Mouse (Mus musculus): Measurements from ENCODE around the gene Arhgef18.
A peak's percentile ranks its signal among the peaks of the same experiment; 100 is the strongest.

The Arhgef18 gene

DNA sequence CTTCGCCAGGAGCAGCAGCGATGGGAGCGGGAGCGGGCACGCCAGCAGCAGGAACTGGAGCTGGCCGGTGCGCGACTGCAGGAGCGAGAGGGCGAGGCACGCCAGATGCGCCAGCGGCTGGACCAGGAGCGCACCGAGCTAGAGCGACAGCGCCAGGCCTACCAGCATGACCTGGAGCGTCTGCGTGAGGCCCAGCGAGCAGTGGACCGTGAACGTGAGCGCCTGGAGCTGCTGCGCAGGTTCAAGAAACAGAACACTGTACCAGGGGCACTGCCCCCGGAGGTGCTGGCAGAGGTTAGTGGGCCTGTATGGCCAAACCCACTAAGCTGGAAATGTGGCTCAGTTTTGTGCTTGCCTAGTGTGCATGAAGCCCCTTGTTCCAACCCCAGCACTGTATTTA, 59.2 kb downstream of the Arhgef18 start:
- no peak for DNase-seq (ENCODE audit: low spot score in 2 of 2)

DNA sequence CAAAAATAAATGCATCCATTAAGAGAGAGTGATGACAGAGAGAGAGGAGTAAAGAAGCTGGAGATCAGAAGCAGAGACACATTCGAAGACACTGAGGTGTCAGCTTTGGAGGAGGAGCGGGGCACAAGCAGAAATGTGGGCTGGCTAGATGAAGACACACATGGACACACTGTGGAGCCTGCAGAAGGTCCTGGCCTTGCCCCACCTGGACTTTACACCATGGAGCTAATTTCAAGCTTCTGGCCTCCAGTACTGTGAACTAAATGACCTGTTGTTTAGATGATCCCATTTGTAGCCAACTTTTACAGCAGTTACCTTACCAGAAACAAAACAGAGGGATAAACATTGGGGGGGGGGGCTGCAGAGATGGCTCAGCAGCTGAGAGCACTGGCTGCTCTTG, 70.4 kb downstream of the Arhgef18 start:
- no peak for DNase-seq (ENCODE audit: low spot score in 2 of 2)

DNA sequence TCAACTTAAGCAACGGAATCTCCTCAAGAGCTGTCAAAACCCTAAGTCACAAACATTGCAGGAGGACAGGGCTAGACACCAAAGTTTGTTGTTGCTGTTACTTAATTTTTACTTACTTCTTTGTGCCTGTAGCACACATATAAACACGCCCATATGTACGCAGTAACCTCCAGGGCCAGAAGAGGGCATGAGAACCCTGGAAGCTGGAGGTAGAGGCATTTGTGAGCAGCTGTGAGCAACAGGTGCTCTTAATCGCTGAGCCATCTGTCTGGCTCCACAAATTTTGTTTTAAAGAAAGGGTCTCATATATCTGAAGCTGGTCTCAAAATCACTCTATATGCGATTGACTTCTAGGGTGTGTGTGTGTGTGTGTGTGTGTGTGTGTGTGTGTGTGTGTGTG, 71.5 kb downstream of the Arhgef18 start:
- DNase-seq (ENCODE audit: low spot score in 2 of 2): peak in 1 of 2 experiments; percentile 63

DNA sequence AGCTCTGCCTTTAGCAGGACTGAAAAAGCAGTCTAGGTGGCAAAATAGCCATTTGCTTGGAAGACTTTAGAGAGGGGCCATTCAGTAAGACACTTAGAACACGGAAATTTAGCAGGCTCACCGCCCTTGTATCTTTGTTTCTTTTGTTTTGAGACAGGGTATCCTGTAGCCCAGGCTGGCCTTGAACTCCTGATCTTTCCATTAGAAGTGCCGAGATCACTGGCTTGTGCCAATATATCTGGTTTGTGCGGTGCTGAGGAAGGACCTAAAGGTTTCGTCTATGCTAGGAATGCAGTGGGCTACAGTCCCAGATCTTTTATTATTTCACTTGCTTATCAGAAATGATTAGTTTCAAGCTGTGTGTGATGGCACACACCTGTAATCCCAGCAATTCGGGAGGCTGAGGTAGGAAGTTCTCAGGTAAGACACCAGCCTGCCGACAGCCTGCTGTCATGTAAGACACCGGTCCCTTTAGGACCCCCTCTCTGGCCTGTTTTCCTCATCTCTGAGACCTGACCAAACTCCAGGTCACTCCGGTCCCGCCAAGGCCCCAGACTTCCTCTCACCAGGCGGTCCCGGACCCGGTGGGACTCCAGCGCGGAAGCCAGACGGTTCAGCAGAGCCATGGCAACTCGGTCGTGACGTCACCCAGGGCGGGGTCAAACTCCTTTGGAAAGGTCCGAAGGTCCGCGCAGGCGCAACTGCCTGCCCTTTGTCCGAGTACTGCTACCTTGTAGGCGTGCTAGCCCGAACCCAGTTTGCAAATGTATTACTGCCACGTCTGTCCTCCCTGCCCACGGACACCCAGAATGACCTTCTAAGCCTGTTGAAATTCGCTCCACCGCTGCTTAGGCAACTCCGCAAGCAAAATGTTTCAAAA, 74.4 kb downstream of the Arhgef18 start, which contains the start of gene Pex11g:
Gene Pex11g, minus strand, starts transcription at position 675 of the 880 bp plus-strand sequence.
- peak; percentile 90 to 95 for DNase-seq (ENCODE audit: low spot score in 2 of 2)

DNA sequence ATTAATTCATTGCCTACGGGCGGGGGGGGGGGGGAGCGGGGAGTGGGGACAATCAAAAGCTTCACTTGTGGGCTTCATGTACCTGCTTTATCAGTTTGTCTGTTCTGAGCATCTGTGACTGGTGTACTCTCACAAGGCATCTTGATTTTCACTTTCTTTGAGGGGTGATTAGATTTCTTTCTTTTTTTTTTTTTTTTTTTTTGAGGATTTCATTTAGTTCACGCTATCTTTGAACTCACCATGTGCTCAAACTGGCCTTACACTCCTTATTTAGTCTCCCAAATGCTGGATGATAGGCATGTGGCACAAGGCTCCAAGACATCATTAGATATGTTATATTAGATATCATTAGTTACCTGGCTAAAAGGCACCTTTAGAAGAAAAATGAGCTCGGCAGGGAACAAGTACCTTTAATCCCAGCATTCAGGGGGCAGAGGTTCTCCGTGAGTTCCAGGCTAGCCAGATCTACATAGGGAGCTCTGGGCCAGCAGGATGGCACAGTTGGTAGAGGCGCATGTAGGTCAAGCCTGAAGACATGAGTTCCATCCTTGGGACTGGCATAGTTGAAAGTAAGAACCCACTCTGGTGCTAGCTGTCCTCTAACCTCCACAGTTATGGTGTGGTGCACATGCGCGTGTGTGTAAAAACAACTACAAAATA, 75.2 kb downstream of the Arhgef18 start:
- DNase-seq (ENCODE audit: low spot score in 2 of 2): no peak

DNA sequence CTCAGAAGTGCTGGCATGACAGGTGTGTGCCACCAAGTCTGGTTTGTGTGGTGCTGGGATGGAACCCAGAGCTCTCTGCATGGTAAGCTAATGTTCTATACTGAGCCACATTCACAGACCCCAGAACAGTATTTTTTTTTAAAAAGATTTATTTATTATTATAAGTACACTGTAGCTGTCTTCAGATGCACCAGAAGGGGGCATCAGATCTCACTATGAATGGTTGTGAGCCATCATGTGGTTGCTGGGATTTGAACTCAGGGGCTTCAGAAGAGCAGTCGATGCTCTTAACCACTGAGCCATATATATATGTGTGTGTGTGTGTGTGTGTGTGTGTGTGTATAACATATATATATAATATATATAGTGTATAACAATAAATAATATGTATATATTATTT, 76.0 kb downstream of the Arhgef18 start:
- DNase-seq (ENCODE audit: low spot score in 2 of 2): no peak

DNA sequence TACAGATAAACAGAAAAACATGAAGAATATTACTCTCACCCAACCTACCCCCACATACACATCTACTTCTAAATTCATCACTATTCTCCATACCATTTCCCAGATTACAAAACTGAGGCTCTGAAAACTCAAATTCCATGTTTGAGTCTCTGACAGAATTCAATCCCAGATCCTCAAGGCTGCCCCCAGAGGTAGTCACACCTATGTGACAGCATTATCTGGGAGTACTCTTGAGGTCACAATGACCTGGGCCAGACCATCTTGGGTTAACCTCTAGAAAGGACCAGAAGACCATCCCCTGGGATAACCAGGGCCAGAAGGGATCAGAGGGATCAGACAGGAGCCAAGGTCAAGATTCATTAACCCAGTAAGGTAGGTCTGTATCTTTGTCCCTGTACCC, 77.8 kb downstream of the Arhgef18 start, which contains the start of gene Tex45:
Gene Tex45, plus strand, starts transcription at position 301 of the 400 bp plus-strand sequence.
- no peak for DNase-seq (ENCODE audit: low spot score in 2 of 2)

DNA sequence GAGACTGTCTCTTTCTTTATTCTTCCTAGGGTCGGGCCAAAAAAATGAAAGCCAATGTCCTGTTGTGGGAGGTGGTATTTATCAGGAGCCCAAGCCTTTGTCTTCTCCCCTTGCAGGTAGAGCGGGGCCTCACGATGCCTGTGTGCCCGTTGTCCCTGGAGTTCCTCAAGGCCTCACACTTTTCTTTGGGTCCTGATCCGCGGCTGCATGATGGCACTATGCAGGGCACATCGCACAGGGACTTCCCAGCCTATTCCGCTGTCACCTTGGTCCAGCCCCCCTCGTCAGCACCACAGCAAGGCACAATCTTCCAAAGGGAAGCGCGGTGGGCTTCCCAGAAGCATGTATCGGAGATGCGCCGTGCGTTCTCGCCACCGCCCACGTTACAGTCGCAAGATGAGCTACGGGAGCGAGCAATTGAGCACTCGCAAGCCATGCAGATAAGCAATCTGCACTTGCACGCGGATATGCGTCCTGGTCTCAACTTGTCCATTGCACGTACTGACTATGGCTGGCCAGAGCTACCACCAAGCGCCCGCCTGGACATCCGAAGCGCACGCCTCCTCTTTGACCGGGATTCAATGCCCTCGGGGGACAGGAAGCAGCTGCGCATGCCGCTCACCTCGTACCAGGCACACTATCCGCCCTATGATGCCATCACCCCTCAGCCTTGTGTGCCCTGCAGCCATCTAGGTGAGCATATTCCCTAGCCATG, 83.1 kb downstream of the Arhgef18 start:
- DNase-seq (ENCODE audit: low spot score in 2 of 2): no peak

DNA sequence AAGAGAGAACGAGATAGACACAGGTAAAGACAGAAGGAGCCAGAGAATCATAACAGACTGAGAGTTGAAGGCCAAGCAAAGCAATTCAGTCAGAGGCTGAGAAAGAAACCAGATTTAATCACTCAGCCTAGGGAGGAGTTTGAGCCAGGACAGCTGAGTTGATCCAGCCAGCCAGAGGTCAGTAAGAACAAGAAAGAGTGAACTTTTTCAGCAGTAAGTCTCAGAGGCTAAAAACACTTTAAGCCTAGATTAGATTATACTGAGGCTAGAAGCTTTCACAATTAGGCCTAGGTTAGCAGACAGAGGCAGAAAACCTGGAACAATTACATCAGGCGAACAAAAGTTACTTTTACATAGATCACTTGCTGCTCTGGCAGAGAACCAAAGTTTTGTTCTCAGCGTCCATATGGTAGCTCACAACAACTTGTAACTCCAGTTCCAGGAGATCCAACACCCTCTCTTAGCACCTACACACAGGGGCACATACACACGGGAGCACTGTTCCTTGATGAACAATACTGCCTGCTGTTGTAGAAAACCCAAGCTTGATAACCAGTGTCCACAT, 87.5 kb downstream of the Arhgef18 start:
- no peak for DNase-seq (ENCODE audit: low spot score in 2 of 2)

DNA sequence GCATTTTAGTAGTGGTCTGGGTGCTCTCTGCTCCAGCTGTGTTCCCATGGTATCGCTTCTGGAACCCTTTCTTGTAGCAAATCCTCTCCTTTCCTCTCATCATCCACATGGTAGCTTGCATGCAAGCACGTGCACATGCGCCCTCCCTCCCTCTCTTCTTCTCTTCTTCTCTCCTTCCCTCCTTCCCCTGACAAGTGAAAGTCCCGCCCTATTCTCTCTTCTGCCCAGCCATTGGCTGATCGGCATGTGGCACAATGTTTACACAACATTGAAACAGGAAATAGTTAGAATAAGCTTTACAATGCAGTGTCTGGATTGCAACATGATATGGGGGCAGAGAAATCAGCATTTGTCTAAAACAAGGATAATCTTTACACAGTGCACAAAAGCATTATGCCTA, 88.8 kb downstream of the Arhgef18 start:
- DNase-seq (ENCODE audit: low spot score in 2 of 2): no peak

DNA sequence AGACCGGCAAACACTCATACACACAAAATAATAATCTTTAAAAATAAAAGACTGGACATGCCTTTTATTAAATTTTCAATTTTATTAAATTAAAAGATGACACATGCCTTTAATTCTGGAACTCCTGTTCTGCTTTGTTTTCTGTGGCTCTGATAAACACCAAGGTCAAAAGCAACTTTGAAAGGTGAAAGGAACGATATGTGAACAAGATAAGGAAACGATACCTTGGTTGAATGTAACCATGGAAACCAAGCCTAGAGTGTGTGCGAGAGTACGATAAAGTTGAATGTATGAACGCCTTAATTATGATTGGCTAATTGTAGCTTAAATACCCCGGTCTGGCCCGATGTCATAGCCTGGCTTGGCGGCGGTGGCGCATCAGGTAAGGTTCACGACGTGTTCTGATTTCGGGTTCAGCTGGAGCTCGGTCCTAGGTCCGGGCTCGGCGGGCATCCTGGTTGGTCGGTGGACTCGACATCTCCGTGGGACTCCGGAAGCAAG, 89.5 kb downstream of the Arhgef18 start:
- no peak for DNase-seq (ENCODE audit: low spot score in 2 of 2)

DNA sequence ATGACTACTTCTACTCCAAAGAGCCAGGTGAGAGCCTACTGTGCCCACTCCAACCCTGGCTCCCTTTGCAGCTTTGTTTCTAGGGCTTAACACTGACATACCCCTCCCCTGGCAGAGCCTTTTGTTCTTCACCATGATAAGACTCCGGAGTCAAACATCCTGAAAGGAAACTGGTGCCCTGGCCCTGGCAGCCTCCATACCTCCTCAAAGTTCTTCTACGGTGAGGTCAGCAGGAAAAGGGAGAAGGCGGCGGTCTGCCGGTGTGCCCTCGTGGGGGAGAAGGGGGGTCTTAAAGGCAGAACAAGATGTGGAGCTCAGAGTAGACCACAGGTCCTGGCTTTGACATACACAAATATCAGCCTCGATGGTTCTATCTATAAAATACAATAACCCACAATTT, 90.7 kb downstream of the Arhgef18 start:
- no peak for DNase-seq (ENCODE audit: low spot score in 2 of 2)

DNA sequence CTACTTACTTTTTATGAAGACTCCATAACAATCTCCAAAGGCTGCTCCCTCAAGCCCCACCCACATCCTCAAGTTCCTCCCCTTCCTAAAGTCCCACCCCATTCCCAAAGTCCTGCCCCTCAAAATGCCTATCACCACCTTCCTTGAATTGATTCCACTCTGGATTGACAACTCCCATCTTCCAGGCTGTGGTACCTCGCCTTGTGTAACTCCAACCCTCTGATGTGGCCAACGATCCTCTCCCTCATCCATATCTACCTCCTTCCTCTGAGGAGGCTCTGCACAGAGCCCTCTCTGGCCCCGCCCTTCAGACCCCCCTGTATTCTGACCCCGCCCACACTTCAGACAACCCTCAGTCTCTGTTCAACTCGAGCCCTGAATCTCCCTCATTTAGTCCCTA, 92.4 kb downstream of the Arhgef18 start:
- DNase-seq (ENCODE audit: low spot score in 2 of 2): no peak

DNA sequence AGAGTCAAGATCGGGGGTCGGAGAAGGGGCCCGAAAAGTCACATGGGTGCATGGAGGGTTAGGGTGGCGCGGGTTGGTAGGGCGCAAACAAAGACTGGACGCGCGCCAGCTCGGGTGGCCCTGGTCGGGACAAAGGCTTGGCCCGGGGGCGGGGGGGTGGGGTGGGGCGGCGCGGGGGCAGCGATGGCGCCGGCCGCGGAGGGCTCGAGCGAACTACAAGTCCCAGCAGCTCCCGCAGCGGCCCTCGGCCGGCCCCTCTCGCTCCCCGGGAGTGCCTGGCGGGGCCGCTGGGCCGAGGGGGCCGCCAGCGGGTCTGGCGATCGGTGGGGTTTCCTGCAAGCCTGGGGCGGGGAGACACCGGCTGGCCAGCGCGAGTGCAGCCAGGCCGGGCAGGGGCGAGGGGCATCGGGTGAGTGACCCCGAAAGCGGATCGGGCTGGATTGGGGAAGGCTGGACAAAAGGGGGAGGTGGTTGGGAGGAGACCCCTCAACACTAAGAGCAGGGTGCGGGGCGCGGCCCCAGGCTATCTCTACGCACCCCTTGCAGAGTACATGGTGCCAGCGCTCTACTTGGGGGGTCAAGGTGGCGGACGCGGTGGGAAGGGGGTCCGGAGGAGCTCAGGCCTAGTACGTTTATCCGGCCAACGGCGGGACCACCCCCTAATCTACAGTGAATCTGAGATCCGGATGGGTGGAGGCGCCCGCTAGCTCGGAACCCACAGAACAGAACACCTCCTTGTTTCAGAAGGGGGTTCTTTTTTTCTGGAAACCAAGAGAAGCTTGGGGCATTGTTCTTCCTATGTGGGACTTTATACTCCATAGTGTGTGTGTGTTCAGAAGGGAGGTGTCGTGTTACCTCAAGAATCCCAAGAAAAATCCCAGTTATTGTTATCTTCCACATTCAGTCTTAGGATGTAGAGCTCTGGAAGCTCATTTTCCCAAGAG, 100.4 kb downstream of the Arhgef18 start, which contains the start of gene Zfp358:
Gene Zfp358, plus strand, starts transcription at position 238 of the 944 bp plus-strand sequence.
- peak; percentile 47 to 74 for DNase-seq (ENCODE audit: low spot score in 2 of 2)

DNA sequence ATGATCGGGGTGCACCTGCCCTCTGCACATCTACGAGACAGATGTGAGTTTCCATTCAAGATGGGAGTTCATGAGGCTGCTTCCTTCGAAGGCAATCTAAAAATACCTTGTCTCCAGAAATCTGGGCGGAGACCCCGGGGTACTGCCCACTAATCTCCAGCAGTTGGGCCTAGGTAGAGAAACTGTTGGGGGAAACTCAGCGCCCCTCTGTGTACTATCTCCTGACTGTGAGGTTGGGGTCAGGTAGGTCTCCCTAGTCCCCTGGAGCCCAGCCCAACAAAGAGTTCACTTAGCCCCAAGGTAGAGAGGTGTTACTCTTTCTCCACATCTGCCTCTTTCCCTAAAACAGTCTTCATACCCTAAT, 101.0 kb downstream of the Arhgef18 start:
- no peak for DNase-seq (ENCODE audit: low spot score in 2 of 2)

DNA sequence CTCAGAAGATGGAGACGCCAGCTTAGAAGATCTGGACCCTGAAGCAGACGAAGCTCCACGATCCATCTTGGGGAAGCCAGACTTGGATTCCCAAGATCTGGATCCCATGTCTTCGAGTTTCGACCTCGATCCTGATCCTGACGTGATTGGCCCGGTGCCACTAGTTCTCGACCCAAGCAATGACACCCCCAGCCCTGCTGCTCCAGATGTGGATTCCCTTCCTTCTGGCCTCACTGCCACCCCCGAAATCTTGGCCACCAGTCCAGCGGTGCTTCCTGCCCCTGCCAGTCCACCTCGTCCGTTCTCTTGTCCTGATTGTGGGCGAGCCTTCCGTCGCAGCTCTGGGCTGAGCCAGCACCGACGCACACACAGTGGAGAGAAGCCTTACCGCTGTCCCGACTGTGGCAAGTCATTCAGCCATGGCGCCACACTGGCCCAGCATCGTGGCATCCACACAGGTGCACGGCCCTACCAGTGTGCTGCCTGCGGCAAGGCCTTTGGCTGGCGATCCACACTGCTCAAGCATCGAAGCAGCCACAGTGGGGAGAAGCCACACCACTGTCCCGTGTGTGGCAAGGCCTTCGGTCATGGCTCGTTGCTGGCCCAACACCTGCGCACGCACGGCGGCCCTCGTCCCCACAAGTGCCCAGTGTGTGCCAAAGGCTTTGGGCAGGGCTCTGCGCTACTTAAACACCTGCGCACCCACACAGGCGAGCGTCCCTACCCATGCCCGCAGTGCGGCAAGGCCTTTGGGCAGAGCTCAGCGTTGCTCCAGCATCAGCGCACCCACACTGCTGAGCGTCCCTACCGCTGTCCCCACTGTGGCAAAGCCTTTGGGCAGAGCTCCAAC, 103.0 kb downstream of the Arhgef18 start:
- no peak for DNase-seq (ENCODE audit: low spot score in 2 of 2)

DNA sequence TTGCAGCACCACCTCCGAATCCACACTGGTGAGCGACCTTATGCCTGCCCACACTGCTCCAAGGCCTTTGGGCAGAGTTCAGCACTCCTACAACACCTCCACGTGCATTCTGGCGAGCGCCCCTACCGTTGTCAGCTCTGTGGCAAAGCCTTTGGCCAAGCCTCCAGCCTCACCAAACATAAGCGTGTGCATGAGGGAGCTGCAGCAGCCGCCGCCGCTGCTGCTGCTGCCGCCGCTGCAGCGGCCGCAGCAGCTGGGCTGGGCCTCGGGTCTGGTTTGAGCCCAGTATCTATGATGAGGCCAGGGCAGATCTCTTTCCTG, 103.6 kb downstream of the Arhgef18 start:
- no peak for DNase-seq (ENCODE audit: low spot score in 2 of 2)

DNA sequence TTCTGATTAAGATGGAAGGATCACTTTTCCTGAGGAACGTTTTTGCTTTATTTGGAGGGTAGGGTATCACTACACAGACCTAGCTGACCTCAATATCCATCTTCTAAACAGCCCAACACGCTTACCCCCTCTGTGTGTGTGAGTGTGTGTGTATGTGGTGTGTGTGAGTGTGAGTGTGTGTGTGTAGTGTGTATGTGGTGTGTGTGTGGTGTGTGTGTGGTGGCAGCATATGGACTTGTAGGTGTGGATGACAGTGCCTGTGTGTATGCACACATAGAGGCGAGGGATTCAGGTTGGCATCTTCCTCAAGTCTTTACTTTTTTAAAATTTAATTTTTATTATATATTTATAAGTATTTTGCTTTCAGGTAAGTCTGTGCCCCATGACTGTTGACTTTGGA, 105.8 kb downstream of the Arhgef18 start:
- no peak for DNase-seq (ENCODE audit: low spot score in 2 of 2)

DNA sequence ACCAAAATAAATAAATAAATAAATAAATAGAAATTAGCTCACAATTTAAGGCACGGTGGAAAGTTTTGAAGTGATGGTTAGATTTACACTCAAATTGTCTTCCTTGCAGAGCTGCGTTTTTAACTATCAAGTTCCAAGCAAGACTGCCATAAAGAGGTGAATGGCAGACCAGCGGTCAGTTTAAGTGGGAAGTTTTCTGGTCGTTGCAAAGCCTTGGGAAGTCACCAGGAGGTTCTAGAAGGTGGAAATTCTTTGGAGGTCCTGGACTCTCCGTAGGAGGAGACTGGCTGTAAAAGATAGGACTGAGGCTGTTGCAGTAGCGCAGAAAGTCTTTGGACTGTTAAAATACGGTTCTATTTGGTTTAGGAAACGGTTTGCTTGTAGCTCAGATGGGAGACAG, 106.9 kb downstream of the Arhgef18 start:
- no peak for DNase-seq (ENCODE audit: low spot score in 2 of 2)
